Mouse (Mus musculus) WW6 (cell line): Measurements from ENCODE around the gene Rere.
"Not testable (repeated sequence)": the region's sequence is repeated elsewhere in the genome, so short reads cannot be mapped to it uniquely, and the experiment has no call there.

Source experiments
- DNase-seq: peaks from one replicate; pipeline ENCODE4 v3.0.0-alpha.2; 2013; ENCODE audit warnings: low read depth, low spot score

Gene Rere

GRCm38 (mm10) chr4:150461427-150462189 lies 180.2 kb downstream of the Rere start:
- DNase-seq, result no peak

- DNase-seq, result no peak
These were observed 180.9 kb downstream of the Rere start for GRCm38 (mm10) chr4:150462367-150462766.

- DNase-seq, result peak; percentile 26
These were observed 184.3 kb downstream of the Rere start for GRCm38 (mm10) chr4:150465759-150466158.

- DNase-seq, result no peak
These were observed 187.8 kb downstream of the Rere start for GRCm38 (mm10) chr4:150469274-150469673.

- no peak for DNase-seq
These were observed 189.4 kb downstream of the Rere start for GRCm38 (mm10) chr4:150470674-150471328.

GRCm38 (mm10) chr4:150472751-150473436 lies 191.4 kb downstream of the Rere start:
- DNase-seq, result no peak

- DNase-seq, result no peak
These were observed 192.1 kb downstream of the Rere start for GRCm38 (mm10) chr4:150473437-150474070.

GRCm38 (mm10) chr4:150474086-150474485 lies 192.6 kb downstream of the Rere start:
- no peak for DNase-seq

GRCm38 (mm10) chr4:150476258-150476657 lies 194.8 kb downstream of the Rere start:
- DNase-seq, result no peak

- no peak for DNase-seq
These were observed 196.6 kb downstream of the Rere start for GRCm38 (mm10) chr4:150478006-150478405.

- DNase-seq, result not testable (repeated sequence)
These were observed 201.6 kb downstream of the Rere start for GRCm38 (mm10) chr4:150483081-150483480.

- DNase-seq, result no peak
These were observed 204.7 kb downstream of the Rere start for GRCm38 (mm10) chr4:150486097-150486496.

- no peak for DNase-seq
These were observed 205.7 kb downstream of the Rere start for GRCm38 (mm10) chr4:150487109-150487508.

- DNase-seq, result no peak
These were observed 206.8 kb downstream of the Rere start for GRCm38 (mm10) chr4:150488096-150488748.

GRCm38 (mm10) chr4:150488767-150489166 lies 207.3 kb downstream of the Rere start:
- DNase-seq, result no peak

GRCm38 (mm10) chr4:150490050-150490449 lies 208.6 kb downstream of the Rere start:
- DNase-seq, result no peak

GRCm38 (mm10) chr4:150491710-150492109 lies 210.3 kb downstream of the Rere start:
- no peak for DNase-seq

GRCm38 (mm10) chr4:150493258-150493937 lies 212.0 kb downstream of the Rere start:
- no peak for DNase-seq

GRCm38 (mm10) chr4:150493938-150494330 lies 212.5 kb downstream of the Rere start:
- DNase-seq, result not testable (repeated sequence)

GRCm38 (mm10) chr4:150495568-150495967 lies 214.1 kb downstream of the Rere start:
- DNase-seq, result no peak
